Mouse (Mus musculus) limb, embryonic 14.5 days (tissue): ENCODE data around the gene Ifit3. TPM values are rescaled to one million over a fixed set of nuclear protein-coding genes. Genes with fewer than 3 reads are reported as not detected.
"Not testable (repeated sequence)": the region's sequence is repeated elsewhere in the genome, so short reads cannot be mapped to it uniquely, and the experiment has no call there.

ENCODE experiments used
- ATAC-seq: fragments of 200-750 bp; cut with Nextera tagmentation; 2 replicates; pipeline ENCODE4 v1.8.0; 2017; ENCODE audit warnings: low read depth, moderate number of reproducible peaks, moderate TSS enrichment; ENCODE audit not compliant: low FRiP score
- DNase-seq: peaks from one replicate; pipeline ENCODE4 v3.0.0-alpha.2; 2015; ENCODE audit warnings: low spot score
- H3K27ac ChIP-seq: fragments of 300-500 bp; sonication (generic); replicated peaks from 2 replicates; pipeline ENCODE4 v1.5.1; 2014; ENCODE audit warnings: low read depth, mild to moderate bottlenecking, low read length, moderate library complexity, mixed read lengths
- H3K27me3 ChIP-seq: fragments of 300-500 bp; sonication (generic); 2 replicates; pipeline ENCODE4 v1.6.1; 2014; ENCODE audit warnings: low read length, mixed read lengths; ENCODE audit not compliant: control insufficient read depth, insufficient read depth
- H3K36me3 ChIP-seq: fragments of 300-500 bp; sonication (generic); 2 replicates; pipeline ENCODE4 v1.6.1; 2014; ENCODE audit warnings: mild to moderate bottlenecking, low read length, moderate library complexity, mixed read lengths; ENCODE audit not compliant: control insufficient read depth, insufficient read depth
- H3K4me1 ChIP-seq: fragments of 300-500 bp; sonication (generic); 2 replicates; pipeline ENCODE4 v1.6.1; 2014; ENCODE audit warnings: antibody characterized with exemption, low read length, mixed read lengths; ENCODE audit not compliant: control insufficient read depth, insufficient read depth
- H3K4me2 ChIP-seq: fragments of 300-500 bp; sonication (generic); replicated peaks from 2 replicates; pipeline ENCODE4 v1.6.1; 2014; ENCODE audit warnings: low read depth, mild to moderate bottlenecking, low read length, moderate library complexity; ENCODE audit not compliant: severe bottlenecking
- H3K4me3 ChIP-seq: fragments of 300-500 bp; sonication (generic); replicated peaks from 2 replicates; pipeline ENCODE4 v1.5.1; 2014; ENCODE audit warnings: low read length
- H3K9ac ChIP-seq: fragments of 300-500 bp; sonication (generic); 2 replicates; pipeline ENCODE4 v1.6.1; 2014; ENCODE audit warnings: mild to moderate bottlenecking, low read depth, low read length, moderate library complexity; ENCODE audit not compliant: severe bottlenecking
- H3K9me3 ChIP-seq: fragments of 300-500 bp; sonication (generic); 2 replicates; pipeline ENCODE4 v1.6.1; 2016; ENCODE audit warnings: low read length; ENCODE audit not compliant: control insufficient read depth
- POLR2A ChIP-seq: fragments of 200-500 bp; IDR thresholded peaks from 2 replicates; pipeline ENCODE4 v1.8.0; 2012; ENCODE audit warnings: inconsistent platforms, mild to moderate bottlenecking, moderate library complexity, borderline replicate concordance; ENCODE audit not compliant: insufficient read depth, insufficient read length; ENCODE audit errors: extremely low read depth
- WGBS: fragments of 180-500 bp; shearing (Covaris S2); extraction: QIAGEN DNeasy Blood & Tissue Kit; methylation state at CpG from one replicate; pipeline ENCODE4 v1.1.7; 2014; 5-methylcytosine and 5-hydroxymethylcytosine counted together
- polyA plus RNA-seq, 2 experiments: library from polyadenylated mRNA; depleted of rRNA in 1 of 2; stranded (reverse) in 1 of 2; unstranded in 1 of 2; fragments of >200 nt; fragmentation: Nextera tagmentation in 1 of 2; extraction: Ambion mirVana in 1 of 2; gene quantifications; 2 replicates each; pipeline versions ENCODE4 v1.2.1 to v1.2.3; 2012 to 2014

Gene Ifit3
- polyA plus RNA-seq, 2 experiments = 0.95 to 1.2 TPM

DNA sequence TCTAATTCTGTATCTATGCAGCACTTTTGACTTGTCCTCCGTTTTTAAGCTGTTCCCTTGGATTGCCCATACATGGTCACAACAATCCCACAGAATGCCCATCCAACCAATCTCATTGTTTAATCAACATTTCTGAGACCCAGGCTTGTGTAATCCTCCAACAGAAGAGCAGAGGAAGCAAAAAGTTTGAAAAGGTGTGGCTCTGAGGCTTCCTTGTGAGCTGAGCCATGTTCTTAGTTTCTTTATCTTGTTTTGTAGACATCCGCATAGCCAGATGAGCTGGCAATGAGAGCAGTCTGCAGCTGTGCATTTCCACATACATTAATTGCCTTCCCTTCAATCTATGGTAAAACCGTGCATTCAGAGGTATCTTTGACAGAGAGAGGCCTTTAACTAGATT is 22.1 kb downstream of the Ifit3 start:
- Histone ChIP-seq H3K36me3 (no peaks in the 10 kb centered on the region), H3K4me2 (no peak overlapping the region), H3K9ac (no peak overlapping the region), H3K27me3 (no peaks in the 10 kb centered on the region), H3K9me3 (no peaks in the 10 kb centered on the region), H3K27ac (no peak overlapping the region), H3K4me1 (peaks cover 3% of the 10 kb centered on the region; the same call in 1 of the 2 replicates), H3K4me3 (no peak overlapping the region)
- 88% methylated on average over 3 of the region's 3 CpGs for WGBS
- DNase-seq (no peak), ATAC-seq (no peak)
- no peak for TF ChIP-seq POLR2A

DNA sequence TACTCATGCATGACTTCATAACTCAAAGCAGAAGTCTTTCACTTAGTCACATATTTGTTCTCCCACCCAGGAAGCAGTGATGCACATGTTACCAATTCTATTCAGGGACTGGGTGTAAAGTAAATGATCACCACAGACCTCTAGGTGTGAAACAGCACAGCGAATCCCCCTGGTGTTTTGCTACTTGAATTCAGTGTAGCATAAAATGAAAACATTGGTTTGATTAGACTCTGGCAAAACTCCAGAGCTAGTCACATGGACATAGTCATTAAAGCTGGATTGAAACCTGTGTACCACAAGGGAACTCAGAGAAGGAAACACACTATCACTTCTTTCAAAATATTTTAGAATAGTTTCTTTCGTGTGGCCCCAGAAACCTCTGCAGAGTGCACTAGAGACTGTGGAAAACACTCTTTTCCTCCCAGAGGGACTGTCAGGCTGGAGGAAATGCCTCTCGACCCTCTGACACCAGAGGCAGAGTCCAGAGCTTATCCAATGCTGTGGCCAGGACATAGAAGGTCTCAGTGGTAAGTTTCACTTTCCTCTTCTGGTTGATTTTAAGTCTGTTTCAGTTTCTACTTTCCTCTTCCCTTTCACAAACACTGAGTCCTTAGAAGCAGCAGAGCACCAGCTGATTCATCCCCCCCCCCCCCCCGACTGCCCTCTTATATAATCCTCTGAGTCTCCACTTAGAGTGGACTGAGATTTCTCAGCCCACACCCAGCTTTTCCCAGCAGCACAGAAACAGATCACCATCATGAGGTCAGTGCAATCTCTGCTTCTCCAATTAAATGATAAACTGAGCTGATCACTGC is 24.1 kb downstream of the Ifit3 start, which contains the start of gene Ifit3b:
Gene Ifit3b, plus strand, starts transcription at position 734 of the 815 bp plus-strand sequence.
- not testable (repeated sequence) for H3K27ac ChIP-seq, H3K36me3 ChIP-seq, H3K4me3 ChIP-seq, H3K27me3 ChIP-seq, H3K4me2 ChIP-seq, H3K4me1 ChIP-seq, H3K9me3 ChIP-seq, H3K9ac ChIP-seq
- DNase-seq = peak; percentile 59
- peak; percentile 81 for ATAC-seq
- 23% methylated on average over 4 of the region's 4 CpGs for WGBS

DNA sequence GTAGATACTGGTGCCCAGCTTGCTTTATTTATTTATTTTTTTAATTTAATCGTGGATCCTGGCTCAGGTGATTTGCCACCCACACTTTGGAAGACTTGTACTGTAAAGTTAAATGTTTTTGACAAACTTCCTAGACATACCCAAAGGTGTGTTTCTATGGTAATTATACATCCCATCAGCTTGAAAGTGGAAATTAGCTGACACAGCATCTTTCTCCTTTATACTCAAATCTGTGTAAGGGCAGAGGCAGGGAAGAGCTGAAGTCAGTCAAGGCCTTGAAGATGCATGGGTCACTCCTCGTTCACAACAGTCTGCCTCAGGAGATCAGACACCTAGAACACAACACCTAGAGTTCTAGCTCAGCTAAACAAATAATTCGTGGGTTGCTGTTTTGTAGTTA is 26.8 kb downstream of the Ifit3 start:
- H3K36me3 ChIP-seq, H3K4me1 ChIP-seq, H3K27ac ChIP-seq, H3K4me2 ChIP-seq, ATAC-seq, H3K4me3 ChIP-seq, H3K27me3 ChIP-seq, DNase-seq, H3K9ac ChIP-seq, H3K9me3 ChIP-seq: not testable (repeated sequence)
- WGBS = 76% methylated on average over 3 of the region's 3 CpGs

DNA sequence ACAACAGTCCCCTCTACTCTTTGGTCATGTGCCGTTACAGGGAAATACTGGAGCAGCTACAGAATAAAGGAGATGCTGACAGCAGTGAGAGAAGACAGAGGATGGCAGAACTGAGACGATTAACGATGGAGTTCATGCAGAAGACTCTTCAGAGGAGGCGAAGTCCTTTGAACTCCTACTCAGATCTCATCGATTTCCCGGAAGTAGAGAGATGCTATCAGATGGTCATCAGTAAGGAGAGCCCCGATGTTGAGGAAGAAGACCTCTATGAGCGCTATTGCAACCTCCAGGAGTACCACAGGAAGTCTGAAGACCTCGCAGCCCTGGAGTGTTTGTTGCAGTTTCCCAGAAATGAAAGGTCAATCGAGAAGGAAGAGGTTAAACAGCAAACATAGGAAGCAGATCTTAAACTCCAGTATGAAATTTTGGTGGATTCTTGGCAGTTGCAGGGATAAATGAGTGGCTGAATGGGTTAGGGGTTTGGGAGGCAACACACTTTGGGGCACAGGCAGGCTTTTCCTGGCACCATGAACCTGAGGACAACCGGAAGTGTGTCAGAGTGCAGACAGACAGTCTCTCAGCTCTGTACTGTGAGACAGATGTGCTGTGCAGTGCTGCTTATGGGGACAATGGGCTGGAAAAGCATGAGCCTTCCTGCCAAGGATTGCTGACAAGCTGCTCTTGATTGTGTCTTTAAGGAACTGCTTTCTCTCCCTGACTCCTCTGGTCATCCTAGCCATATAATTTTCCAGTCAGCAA is 29.1 kb downstream of the Ifit3 start:
- not testable (repeated sequence) for H3K36me3 ChIP-seq, H3K27me3 ChIP-seq, H3K4me3 ChIP-seq, H3K4me2 ChIP-seq, H3K4me1 ChIP-seq, H3K9ac ChIP-seq, H3K27ac ChIP-seq, DNase-seq, H3K9me3 ChIP-seq, ATAC-seq
- 73% methylated on average over 4 of the region's 11 CpGs for WGBS

DNA sequence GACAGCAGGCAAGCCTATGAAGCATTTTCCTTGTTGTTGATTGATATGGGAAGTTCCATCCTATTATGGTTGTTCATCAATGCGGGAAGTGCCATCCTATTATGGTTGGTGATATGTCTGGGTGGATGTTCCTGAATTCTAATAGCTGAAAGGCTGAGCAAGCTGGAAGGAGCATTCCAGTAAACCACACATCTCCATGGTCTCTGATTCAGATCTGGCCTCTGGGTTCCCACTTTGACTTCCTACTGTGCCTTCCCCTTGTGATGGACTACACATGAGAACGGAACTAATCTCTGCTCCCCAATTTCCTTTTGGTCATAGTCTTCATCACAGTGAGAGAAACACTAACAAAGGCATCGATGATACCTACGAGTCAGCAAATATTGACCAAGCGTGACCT is 37.5 kb downstream of the Ifit3 start:
- 93% methylated on average over 5 of the region's 5 CpGs for WGBS
- Histone ChIP-seq H3K27ac (no peak overlapping the region), H3K4me2 (no peak overlapping the region), H3K4me3 (no peak overlapping the region), H3K4me1 (no peaks in the 10 kb centered on the region), H3K9me3 (no peaks in the 10 kb centered on the region), H3K27me3 (no peaks in the 10 kb centered on the region), H3K36me3 (no peaks in the 10 kb centered on the region), H3K9ac (no peak overlapping the region)
- no peak for DNase-seq
- no peak for TF ChIP-seq POLR2A
- ATAC-seq = no peak
